In the genomic region with DNA sequence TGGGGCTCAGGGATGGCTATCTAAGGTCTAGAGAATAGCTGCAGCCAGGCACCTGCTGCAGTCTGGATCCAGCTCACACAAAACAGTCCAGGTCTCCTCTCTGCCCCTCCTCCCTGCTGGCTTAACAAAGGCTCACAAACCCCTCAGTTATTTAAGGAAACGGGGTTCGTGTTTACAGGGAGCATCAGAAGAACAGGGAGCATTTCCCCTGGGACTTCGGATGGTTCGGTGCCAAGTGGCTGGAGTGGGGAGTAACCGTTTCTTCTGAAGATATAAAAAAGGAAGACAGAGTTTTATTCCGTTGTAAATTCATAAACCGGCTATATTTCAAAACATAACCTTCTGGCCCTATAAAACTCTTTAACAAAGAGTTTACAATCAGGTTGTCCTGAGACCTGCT, we compare ENCODE assay signal across 13 mouse cellular contexts.
DNase-seq lines count a peak whose midpoint lies in the region; ATAC-seq and TF ChIP-seq lines count a peak whose summit lies in the region.
"Had no signal": no experiment of that assay in that cellular context is flagged by ENCODE, and none has a peak within 500 bp of the region (broad histone marks: within the 10 kb centered on the region; RNA-seq: fewer than 3 reads in every experiment).

No protein-coding gene starts in this region.

- H3K9me3 ChIP-seq in forebrain, embryonic 13.5 days (replicated peaks): no peaks in the 10 kb centered on the region
- H3K9me3 ChIP-seq in forebrain, embryonic 10.5 days: no peaks in the 10 kb centered on the region
- H3K9me3 ChIP-seq: G1E; heart, embryonic 15.5 days; kidney, embryonic 15.5 days had no signal

- peak overlapping the region; percentile 23; the same call in 1 of the 2 replicates for H3K9ac ChIP-seq in forebrain, embryonic 13.5 days
- H3K9ac ChIP-seq: heart, embryonic 15.5 days; kidney, embryonic 15.5 days had no signal

- H3K36me3 ChIP-seq in forebrain, embryonic 13.5 days (ENCODE audit: poor library complexity, severe bottlenecking): 0 out of 2 replicates have a peak, but pooled peaks cover 3% of the 10 kb centered on the region
- no peaks in the 10 kb centered on the region; the same call in 1 of the 2 replicates for H3K36me3 ChIP-seq in forebrain, embryonic 10.5 days (replicated peaks)
- no peaks in the 10 kb centered on the region for H3K36me3 ChIP-seq in small intestine, adult 2 months (ENCODE audit: control insufficient read depth, insufficient read depth, low read length)
- H3K36me3 ChIP-seq: heart, embryonic 15.5 days; kidney, embryonic 15.5 days had no signal

- no peak overlapping the region for H3K4me3 ChIP-seq in forebrain, embryonic 13.5 days
- no peak overlapping the region for H3K4me3 ChIP-seq in forebrain, embryonic 10.5 days
- no peak overlapping the region for H3K4me3 ChIP-seq in small intestine, adult 2 months (ENCODE audit: low read depth, low read length)
- H3K4me3 ChIP-seq: heart, embryonic 15.5 days; kidney, embryonic 15.5 days had no signal

- H3K4me2 ChIP-seq in forebrain, embryonic 13.5 days: no peak overlapping the region
- H3K4me2 ChIP-seq: heart, embryonic 15.5 days; kidney, embryonic 15.5 days had no signal

- peaks cover 75% of the 10 kb centered on the region for H3K4me1 ChIP-seq in forebrain, embryonic 13.5 days
- peaks cover 13% of the 10 kb centered on the region for H3K4me1 ChIP-seq in forebrain, embryonic 10.5 days
- H3K4me1 ChIP-seq in small intestine, adult 2 months (ENCODE audit: control insufficient read depth, insufficient read depth, insufficient read length, low read length): peaks cover 63% of the 10 kb centered on the region

- no peak for TF ChIP-seq POLR2A in small intestine, adult 2 months (IDR thresholded peaks at IDR 0.05; ENCODE audit: low read depth, low read length)

- no peak for DNase-seq in forebrain, embryonic 10.5 days (ENCODE audit: extremely low spot score, low spot score)
- peak; percentile 56 for DNase-seq in kidney, postnatal 10 days
- DNase-seq in kidney, adult 9 months: no peak
- DNase-seq in ovary, postnatal 14 days (ENCODE audit: low spot score): peak; percentile 10
- no peak for DNase-seq in ovary, postnatal 36 days (ENCODE audit: low spot score)
- DNase-seq in cerebellum, adult 9-10 months: no peak
- DNase-seq: B cell, adult 2 months; cerebellum, adult 9-11 months had no signal

- no peak for ATAC-seq in forebrain, embryonic 13.5 days

- H3K27ac ChIP-seq in forebrain, embryonic 13.5 days: peak overlapping the region; percentile 86
- H3K27ac ChIP-seq in forebrain, embryonic 10.5 days: no peak overlapping the region
- peak overlapping the region; percentile 63 for H3K27ac ChIP-seq in small intestine, adult 2 months (ENCODE audit: insufficient read depth, low read depth, low read length)
- H3K27ac ChIP-seq: heart, embryonic 15.5 days; kidney, embryonic 15.5 days had no signal

- WGBS in forebrain, embryonic 13.5 days: 74% methylated on average over 7 of the region's 7 CpGs
- 88% methylated on average over 7 of the region's 7 CpGs for WGBS in forebrain, embryonic 10.5 days
- WGBS in small intestine, adult 2 months: 26% methylated on average over 7 of the region's 7 CpGs

- no peak for TF ChIP-seq CTCF in small intestine, adult 2 months (IDR thresholded peaks at IDR 0.05; ENCODE audit: extremely low read depth, insufficient read length, insufficient replicate concordance, low read depth, low read length)

- no peaks in the 10 kb centered on the region for H3K27me3 ChIP-seq in forebrain, embryonic 13.5 days
- no peaks in the 10 kb centered on the region for H3K27me3 ChIP-seq in forebrain, embryonic 10.5 days (ENCODE audit: poor library complexity, severe bottlenecking)
- no peaks in the 10 kb centered on the region for H3K27me3 ChIP-seq in small intestine, adult 2 months (ENCODE audit: control insufficient read depth, insufficient read depth, low read length)
- H3K27me3 ChIP-seq: heart, embryonic 15.5 days; kidney, embryonic 15.5 days had no signal

Comparison
In these comparisons a context has a peak if more than half of its experiments do, and no peak if none do; other contexts are left out.
1. DNase-seq: peak in kidney, postnatal 10 days (single experiment) and ovary, postnatal 14 days (single experiment); none in forebrain, embryonic 10.5 days (single experiment), kidney, adult 9 months (single experiment), ovary, postnatal 36 days (single experiment) and cerebellum, adult 9-10 months (single experiment).